Mouse (Mus musculus): ENCODE data around the gene 1700013H16Rik. TPM values are rescaled to one million over a fixed set of nuclear protein-coding genes. Genes with fewer than 3 reads are reported as not detected.
A peak's percentile ranks its signal among the peaks of the same experiment; 100 is the strongest.
"Not testable (repeated sequence)": the region's sequence is repeated elsewhere in the genome, so short reads cannot be mapped to it uniquely, and the experiment has no call there.

1700013H16Rik gene
- 0.28 TPM in 1 of 2 replicates, not detected in the other for polyA plus RNA-seq (2014; fragmentation: Nextera tagmentation; extraction: Ambion mirVana)

DNA sequence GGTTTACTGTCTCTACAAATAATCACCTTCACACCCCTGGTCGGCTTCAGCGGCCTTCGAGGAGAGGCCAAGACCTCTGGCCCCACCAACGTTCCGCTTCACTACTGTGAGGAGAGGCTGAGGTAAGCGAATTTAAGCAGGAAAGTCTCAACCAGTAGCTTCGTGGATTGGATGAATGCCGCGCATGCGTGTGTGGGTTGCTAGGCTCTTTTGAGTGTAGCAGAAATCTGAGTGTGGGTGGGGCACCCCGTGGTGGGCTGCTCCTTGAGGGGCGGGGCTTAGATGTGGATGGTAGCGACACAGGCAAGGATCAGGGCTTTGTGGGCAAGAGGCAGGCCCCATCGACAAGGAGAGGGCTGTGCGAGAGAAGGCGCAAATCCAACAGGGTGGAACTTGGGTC is at the start of gene 1700013H16Rik:
TSS of gene 1700013H16Rik (minus strand) at position 96 of the 400 bp plus-strand sequence.
- 95% methylated on average over 16 of the region's 16 CpGs for WGBS
- H3K27ac ChIP-seq (replicated peaks; ENCODE audit: low read depth, low read length), result no peak within 1 kb of the TSS

DNA sequence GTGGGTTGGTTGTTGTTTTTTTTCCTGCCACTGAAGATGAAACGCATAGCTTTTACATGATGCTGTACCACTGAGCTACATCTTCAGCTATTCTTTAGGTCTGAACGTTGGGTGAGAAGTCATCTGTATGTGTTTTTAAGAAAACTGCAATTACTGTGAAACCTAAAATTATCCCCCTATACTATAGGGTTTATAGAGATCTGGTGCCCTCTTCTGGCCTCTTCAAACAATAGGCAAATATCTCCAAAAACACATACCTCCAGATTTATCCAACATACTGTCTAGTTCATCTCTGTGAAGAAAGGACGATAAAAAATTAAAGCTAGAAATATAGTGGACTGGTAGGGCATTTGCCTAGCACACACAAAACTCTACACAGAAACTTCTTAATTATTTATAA is 41.4 kb upstream of the 1700013H16Rik start:
- no peaks in the 10 kb centered on the region for H3K27me3 ChIP-seq (ENCODE audit: control insufficient read depth, insufficient read depth, low read length)
- no peaks in the 10 kb centered on the region for H3K36me3 ChIP-seq (replicated peaks; ENCODE audit: control insufficient read depth, insufficient read depth, low read depth, low read length)
- H3K4me1 ChIP-seq (ENCODE audit: control insufficient read depth, insufficient read depth, low read length), result no peaks in the 10 kb centered on the region
- DNase-seq (ENCODE audit: low spot score), result peak; percentile 9
- H3K27ac ChIP-seq (replicated peaks; ENCODE audit: low read depth, low read length), result no peak overlapping the region
- H3K9me3 ChIP-seq (replicated peaks; ENCODE audit: control insufficient read depth, low read length), result no peaks in the 10 kb centered on the region
- no peak for ATAC-seq (replicated peaks; ENCODE audit: insufficient number of reproducible peaks, low FRiP score, low TSS enrichment, low read depth)
- WGBS, result 36% methylated on average over 3 of the region's 3 CpGs
- H3K4me2 ChIP-seq (ENCODE audit: low read depth, low read length), result no peak overlapping the region
- H3K9ac ChIP-seq (replicated peaks; ENCODE audit: low read length), result no peak overlapping the region
- H3K4me3 ChIP-seq (ENCODE audit: low read depth, low read length), result no peak overlapping the region

More for the DNA sequence above, at the start of gene 1700013H16Rik:
- Histone ChIP-seq H3K36me3 (replicated peaks; ENCODE audit: control insufficient read depth, insufficient read depth, low read depth, low read length) (no peaks in the 10 kb centered on the region), H3K9me3 (replicated peaks; ENCODE audit: control insufficient read depth, low read length) (no peaks in the 10 kb centered on the region), H3K9ac (replicated peaks; ENCODE audit: low read length) (no peak within 1 kb of the TSS), H3K27me3 (ENCODE audit: control insufficient read depth, insufficient read depth, low read length) (no peaks in the 10 kb centered on the region), H3K4me2 (ENCODE audit: low read depth, low read length) (no peak within 1 kb of the TSS), H3K4me3 (ENCODE audit: low read depth, low read length) (no peak within 1 kb of the TSS), H3K4me1 (ENCODE audit: control insufficient read depth, insufficient read depth, low read length) (no peaks in the 10 kb centered on the region)
- ATAC-seq (replicated peaks; ENCODE audit: insufficient number of reproducible peaks, low FRiP score, low TSS enrichment, low read depth), result no peak
- DNase-seq (ENCODE audit: low spot score), result no peak

DNA sequence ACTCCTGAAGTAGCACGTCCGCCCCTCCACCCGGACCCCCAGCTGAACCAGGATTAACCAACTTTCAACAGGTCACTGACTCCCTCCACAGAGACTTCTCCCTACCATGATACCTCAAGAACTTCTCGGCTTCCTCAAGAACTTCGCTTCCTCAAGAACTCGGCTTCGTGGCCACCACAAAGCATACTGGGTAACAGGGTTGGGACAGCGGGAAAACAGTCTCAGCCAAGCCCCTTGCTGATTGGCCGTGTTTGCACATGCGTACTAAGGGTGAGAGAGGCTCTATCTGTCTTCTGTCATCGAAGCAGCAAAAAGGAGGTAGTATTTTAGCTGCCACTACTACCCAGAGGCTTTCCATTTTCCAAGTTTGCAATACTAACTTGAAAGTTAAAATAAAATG is 39.9 kb upstream of the 1700013H16Rik start, which contains the start of gene Xlr:
TSS of gene Xlr (minus strand) at position 188 of the 400 bp plus-strand sequence.
- H3K4me2 ChIP-seq (ENCODE audit: low read depth, low read length); H3K9ac ChIP-seq (replicated peaks; ENCODE audit: low read length); H3K36me3 ChIP-seq (replicated peaks; ENCODE audit: control insufficient read depth, insufficient read depth, low read depth, low read length); H3K4me1 ChIP-seq (ENCODE audit: control insufficient read depth, insufficient read depth, low read length); DNase-seq (ENCODE audit: low spot score); H3K9me3 ChIP-seq (replicated peaks; ENCODE audit: control insufficient read depth, low read length); ATAC-seq (replicated peaks; ENCODE audit: insufficient number of reproducible peaks, low FRiP score, low TSS enrichment, low read depth); H3K27ac ChIP-seq (replicated peaks; ENCODE audit: low read depth, low read length); H3K27me3 ChIP-seq (ENCODE audit: control insufficient read depth, insufficient read depth, low read length); H3K4me3 ChIP-seq (ENCODE audit: low read depth, low read length): not testable (repeated sequence)
- 77% methylated on average over 10 of the region's 11 CpGs for WGBS

DNA sequence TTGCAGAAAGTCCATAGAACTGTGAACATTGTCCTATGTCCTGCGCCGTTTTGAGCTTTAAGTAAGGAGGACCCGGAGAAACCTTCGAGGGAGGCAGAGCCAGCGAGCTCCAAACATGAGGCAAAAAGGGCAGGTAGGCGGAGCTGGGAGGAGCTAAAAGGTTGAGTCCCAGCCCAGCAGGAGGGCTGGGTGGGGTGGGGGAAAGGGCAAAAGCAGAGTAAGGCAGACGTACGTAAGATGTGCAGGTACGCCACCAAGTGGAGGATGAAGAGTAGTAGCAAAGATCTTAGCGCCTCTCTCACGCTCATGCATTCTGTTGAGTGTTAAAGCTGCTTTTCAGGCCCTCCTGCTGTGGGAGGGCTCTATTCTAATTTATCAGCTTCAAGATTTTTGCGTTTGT is 18.6 kb upstream of the 1700013H16Rik start, which contains the start of gene Zfp36l3:
TSS of gene Zfp36l3 (minus strand) at position 119 of the 400 bp plus-strand sequence.
- 75% methylated on average over 11 of the region's 12 CpGs for WGBS
- Histone ChIP-seq H3K4me1 (ENCODE audit: control insufficient read depth, insufficient read depth, low read length) (no peaks in the 10 kb centered on the region), H3K27ac (replicated peaks; ENCODE audit: low read depth, low read length) (no peak within 1 kb of the TSS), H3K9me3 (replicated peaks; ENCODE audit: control insufficient read depth, low read length) (no peaks in the 10 kb centered on the region), H3K9ac (replicated peaks; ENCODE audit: low read length) (no peak within 1 kb of the TSS), H3K36me3 (replicated peaks; ENCODE audit: control insufficient read depth, insufficient read depth, low read depth, low read length) (no peaks in the 10 kb centered on the region), H3K4me3 (ENCODE audit: low read depth, low read length) (no peak within 1 kb of the TSS), H3K27me3 (ENCODE audit: control insufficient read depth, insufficient read depth, low read length) (no peaks in the 10 kb centered on the region), H3K4me2 (ENCODE audit: low read depth, low read length) (no peak within 1 kb of the TSS)
- ATAC-seq (replicated peaks; ENCODE audit: insufficient number of reproducible peaks, low FRiP score, low TSS enrichment, low read depth) (no peak), DNase-seq (ENCODE audit: low spot score) (no peak)

DNA sequence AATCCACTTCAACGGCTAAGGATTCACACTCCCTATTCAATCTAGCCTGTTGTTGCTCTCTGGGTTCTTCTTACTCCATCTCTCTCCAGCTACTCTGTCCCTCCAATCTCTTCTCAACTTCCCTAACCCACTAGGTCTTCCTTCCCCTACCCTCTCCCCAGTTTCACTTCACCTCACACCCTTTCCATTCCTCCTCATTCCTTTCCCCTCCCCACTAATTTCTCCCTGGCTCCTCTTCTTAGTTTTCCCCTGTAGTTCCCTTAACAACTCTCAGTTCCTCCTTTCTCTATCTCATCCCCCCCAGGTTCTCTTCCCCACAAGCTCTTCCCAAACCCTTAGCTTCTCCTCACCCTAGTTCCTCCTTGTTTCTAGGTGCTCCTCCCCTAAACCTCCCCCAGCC is 4.8 kb downstream of the 1700013H16Rik start:
- DNase-seq (ENCODE audit: low spot score) (no peak), ATAC-seq (replicated peaks; ENCODE audit: insufficient number of reproducible peaks, low FRiP score, low TSS enrichment, low read depth) (no peak)
- Histone ChIP-seq H3K4me3 (ENCODE audit: low read depth, low read length) (no peak overlapping the region), H3K27me3 (ENCODE audit: control insufficient read depth, insufficient read depth, low read length) (no peaks in the 10 kb centered on the region), H3K36me3 (replicated peaks; ENCODE audit: control insufficient read depth, insufficient read depth, low read depth, low read length) (no peaks in the 10 kb centered on the region), H3K9me3 (replicated peaks; ENCODE audit: control insufficient read depth, low read length) (no peaks in the 10 kb centered on the region), H3K9ac (replicated peaks; ENCODE audit: low read length) (no peak overlapping the region), H3K4me1 (ENCODE audit: control insufficient read depth, insufficient read depth, low read length) (no peaks in the 10 kb centered on the region), H3K27ac (replicated peaks; ENCODE audit: low read depth, low read length) (no peak overlapping the region), H3K4me2 (ENCODE audit: low read depth, low read length) (no peak overlapping the region)
- 75% methylated on average over 1 of the region's 1 CpGs for WGBS

DNA sequence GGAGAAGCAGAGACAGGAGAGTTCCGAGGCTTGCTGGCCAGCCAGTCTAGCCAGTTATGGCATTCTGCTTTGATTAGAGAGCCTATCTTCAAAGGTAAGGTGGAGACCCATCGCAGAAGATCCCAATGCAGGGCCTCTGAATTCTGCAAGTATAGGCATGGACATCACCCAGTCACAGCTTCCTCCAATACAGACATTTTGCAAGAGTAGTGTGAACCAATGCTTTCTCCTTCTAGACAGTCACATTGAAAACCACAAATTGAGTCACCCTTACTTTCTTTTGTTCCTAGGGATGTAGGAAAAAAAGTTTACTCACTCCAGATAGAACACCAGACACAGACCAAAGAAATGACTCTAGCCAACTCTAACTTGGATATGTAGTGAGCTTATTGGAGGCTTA is 28.7 kb downstream of the 1700013H16Rik start:
- Histone ChIP-seq H3K9me3 (replicated peaks; ENCODE audit: control insufficient read depth, low read length) (no peaks in the 10 kb centered on the region), H3K27ac (replicated peaks; ENCODE audit: low read depth, low read length) (no peak overlapping the region), H3K27me3 (ENCODE audit: control insufficient read depth, insufficient read depth, low read length) (no peaks in the 10 kb centered on the region), H3K4me3 (ENCODE audit: low read depth, low read length) (no peak overlapping the region), H3K36me3 (replicated peaks; ENCODE audit: control insufficient read depth, insufficient read depth, low read depth, low read length) (no peaks in the 10 kb centered on the region), H3K4me1 (ENCODE audit: control insufficient read depth, insufficient read depth, low read length) (no peaks in the 10 kb centered on the region), H3K4me2 (ENCODE audit: low read depth, low read length) (no peak overlapping the region), H3K9ac (replicated peaks; ENCODE audit: low read length) (no peak overlapping the region)
- no peak for ATAC-seq (replicated peaks; ENCODE audit: insufficient number of reproducible peaks, low FRiP score, low TSS enrichment, low read depth)
- DNase-seq (ENCODE audit: low spot score), result no peak
- WGBS, result 89% methylated on average over 2 of the region's 2 CpGs

- Histone ChIP-seq H3K27me3 (ENCODE audit: control insufficient read depth, insufficient read depth, low read length) (no peaks in the 10 kb centered on the region), H3K9ac (replicated peaks; ENCODE audit: low read length) (no peak within 1 kb of the TSS), H3K4me1 (ENCODE audit: control insufficient read depth, insufficient read depth, low read length) (no peaks in the 10 kb centered on the region), H3K36me3 (replicated peaks; ENCODE audit: control insufficient read depth, insufficient read depth, low read depth, low read length) (no peaks in the 10 kb centered on the region), H3K4me2 (ENCODE audit: low read depth, low read length) (no peak within 1 kb of the TSS), H3K27ac (replicated peaks; ENCODE audit: low read depth, low read length) (no peak within 1 kb of the TSS), H3K9me3 (replicated peaks; ENCODE audit: control insufficient read depth, low read length) (no peaks in the 10 kb centered on the region), H3K4me3 (ENCODE audit: low read depth, low read length) (no peak within 1 kb of the TSS)
- DNase-seq (ENCODE audit: low spot score), result no peak
- no peak for ATAC-seq (replicated peaks; ENCODE audit: insufficient number of reproducible peaks, low FRiP score, low TSS enrichment, low read depth)
- 82% methylated on average over 11 of the region's 11 CpGs for WGBS
Observed at GRCm38 (mm10) chrX:53724596-53724995, 33.0 kb downstream of the 1700013H16Rik start, which contains the start of gene 4930502E18Rik. TSS of gene 4930502E18Rik (plus strand) at chrX:53724826.

DNA sequence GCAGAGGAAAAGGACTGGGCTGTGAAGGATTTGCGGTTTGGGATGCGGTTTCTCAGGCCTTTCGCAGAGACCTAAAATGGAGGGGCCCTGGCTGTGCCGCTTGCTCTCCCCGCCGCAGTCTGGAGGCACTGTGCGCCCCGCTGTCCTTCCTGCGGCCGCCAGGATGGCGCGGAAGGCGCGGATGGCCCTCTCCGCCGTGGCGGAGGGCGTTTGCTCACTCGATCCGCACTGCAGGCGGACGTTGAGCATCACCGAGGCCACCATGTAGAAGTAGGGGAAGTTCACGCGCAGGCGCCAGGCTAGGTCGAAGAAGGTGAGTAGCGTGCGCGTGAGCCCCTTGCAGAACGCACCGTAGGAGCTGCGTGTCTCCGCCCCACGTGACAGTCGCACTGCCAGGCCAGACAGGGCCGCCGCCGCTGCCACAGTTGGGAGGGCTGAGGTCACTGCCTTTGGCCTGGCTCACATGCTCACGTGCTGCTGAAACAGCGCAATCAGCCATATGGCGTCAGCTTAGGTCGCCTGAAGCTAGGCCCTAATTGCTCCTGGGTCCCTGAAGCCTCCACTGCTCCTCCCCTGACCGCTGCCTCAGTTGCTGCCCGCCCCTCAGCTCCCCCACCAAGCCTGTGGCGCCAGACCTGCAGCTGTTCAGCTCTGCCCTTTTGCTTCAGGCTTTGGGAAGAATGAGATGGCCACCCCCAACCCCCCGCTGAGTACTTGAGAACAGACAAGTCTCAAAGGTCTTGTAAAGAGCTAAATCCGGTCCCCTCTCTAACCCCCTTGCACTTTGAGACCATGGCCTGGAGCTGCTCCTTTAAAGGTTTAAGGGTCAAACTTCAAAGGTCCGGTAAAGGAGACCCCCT is 41.1 kb downstream of the 1700013H16Rik start:
- no peaks in the 10 kb centered on the region for H3K27me3 ChIP-seq (ENCODE audit: control insufficient read depth, insufficient read depth, low read length)
- peak overlapping the region; percentile 37 for H3K4me2 ChIP-seq (ENCODE audit: low read depth, low read length)
- H3K9ac ChIP-seq (replicated peaks; ENCODE audit: low read length), result peak overlapping the region; percentile 48
- no peaks in the 10 kb centered on the region for H3K4me1 ChIP-seq (ENCODE audit: control insufficient read depth, insufficient read depth, low read length)
- DNase-seq (ENCODE audit: low spot score), result peak; percentile 34
- no peaks in the 10 kb centered on the region for H3K36me3 ChIP-seq (replicated peaks; ENCODE audit: control insufficient read depth, insufficient read depth, low read depth, low read length)
- H3K9me3 ChIP-seq (replicated peaks; ENCODE audit: control insufficient read depth, low read length), result no peaks in the 10 kb centered on the region
- peak overlapping the region; percentile 23; the same call in 1 of the 2 replicates for H3K4me3 ChIP-seq (ENCODE audit: low read depth, low read length)
- H3K27ac ChIP-seq (replicated peaks; ENCODE audit: low read depth, low read length), result no peak overlapping the region
- WGBS, result 19% methylated on average over 44 of the region's 49 CpGs
- peak; percentile 80 for ATAC-seq (replicated peaks; ENCODE audit: insufficient number of reproducible peaks, low FRiP score, low TSS enrichment, low read depth)
